Mouse (Mus musculus) c-Kit-negative CD71-positive TER-119-positive erythroid progenitor cells, embryonic 14.5 days (primary cell): ENCODE data around the gene Fto.

Experiments used
- DNase-seq: peaks from one replicate; pipeline ENCODE4 v3.0.0-alpha.2; 2013; ENCODE audit warnings: low read depth, low spot score

Gene Fto

GRCm38 (mm10) chr8:91324271-91324670 is 10.9 kb downstream of the Fto start:
- DNase-seq: no peak

DNA sequence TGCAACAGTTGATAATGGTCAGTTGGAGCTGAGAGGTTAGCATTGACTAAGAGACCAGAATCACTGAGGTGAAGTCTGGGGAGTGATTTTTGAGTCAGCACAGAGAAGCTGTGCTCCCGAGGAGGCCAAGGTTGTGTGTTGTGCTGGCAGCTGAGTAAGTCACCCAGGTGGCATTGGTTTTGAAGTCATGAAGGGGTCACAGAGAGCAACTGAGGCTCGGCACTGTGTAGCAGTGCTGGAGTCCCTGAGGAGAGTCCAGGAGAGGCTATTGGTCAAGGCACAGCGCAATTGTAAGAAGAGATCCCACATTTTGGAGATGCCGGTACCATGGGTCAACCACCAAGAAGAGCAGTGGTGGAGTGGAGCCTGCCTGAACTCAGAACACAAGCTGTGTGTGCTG is 11.6 kb downstream of the Fto start:
- no peak for DNase-seq

GRCm38 (mm10) chr8:91326018-91326417 is 12.7 kb downstream of the Fto start:
- DNase-seq: no peak

DNA sequence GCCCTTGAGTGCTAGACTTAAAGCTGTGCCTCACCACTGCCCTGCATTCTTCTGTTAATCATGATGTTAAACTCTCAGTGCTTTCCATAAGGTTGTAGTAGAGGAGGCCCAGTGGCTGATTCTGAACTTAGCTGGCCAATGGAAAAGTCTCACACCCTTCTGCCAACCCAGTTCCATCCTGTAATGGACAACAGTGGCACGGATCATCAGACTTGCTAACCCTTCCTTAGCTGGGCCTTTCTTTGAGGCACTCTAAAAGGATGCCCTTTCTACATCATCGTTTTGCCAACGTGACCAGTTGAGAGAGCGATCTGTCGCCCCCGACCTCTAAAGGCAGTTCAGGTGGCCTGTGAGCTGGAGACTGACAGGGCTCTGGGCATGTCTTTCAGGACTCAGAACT is 13.6 kb downstream of the Fto start:
- no peak for DNase-seq

- no peak for DNase-seq
These were observed 14.3 kb downstream of the Fto start for GRCm38 (mm10) chr8:91327471-91328205.

DNA sequence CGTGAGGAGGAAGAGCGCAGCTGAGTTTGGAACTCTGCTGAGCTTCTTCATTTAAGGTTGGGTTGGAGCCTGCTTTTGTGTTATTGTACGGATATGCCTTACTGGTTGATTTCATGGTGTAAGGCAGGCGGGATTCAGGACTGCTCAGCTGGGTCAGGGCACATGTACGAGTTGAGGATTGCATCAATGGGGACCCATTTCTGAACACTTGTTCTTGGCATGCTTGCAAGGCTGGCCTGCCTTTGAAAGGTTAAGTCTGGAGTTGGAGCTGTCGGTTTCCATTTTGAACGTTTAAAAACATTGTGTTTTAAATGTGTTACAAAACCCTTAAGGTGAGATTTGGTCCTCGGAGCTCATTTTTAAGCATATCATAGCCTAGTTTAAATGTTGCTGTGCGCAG is 15.7 kb downstream of the Fto start:
- no peak for DNase-seq

DNA sequence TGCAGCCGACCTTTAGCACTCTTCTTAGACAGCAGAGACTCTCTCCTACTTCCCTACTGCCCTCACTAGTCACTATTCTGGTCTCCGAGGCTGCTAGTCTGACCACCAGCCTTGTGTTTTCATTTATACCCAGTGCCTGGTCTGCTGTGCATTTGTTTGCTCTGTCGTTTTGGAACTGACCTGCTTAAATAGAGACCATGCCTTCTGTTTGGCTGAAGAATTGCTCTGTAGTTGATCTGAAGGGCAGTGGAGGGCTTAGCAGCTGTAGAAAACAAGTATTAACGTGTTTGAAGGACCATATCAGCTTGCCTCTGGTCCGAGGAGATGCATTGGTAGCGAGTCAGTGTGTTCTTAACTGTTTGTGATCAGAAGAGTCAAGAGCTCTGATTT is 16.1 kb downstream of the Fto start:
- no peak for DNase-seq

- DNase-seq: no peak
These were observed 25.2 kb downstream of the Fto start for GRCm38 (mm10) chr8:91338389-91339154.

DNA sequence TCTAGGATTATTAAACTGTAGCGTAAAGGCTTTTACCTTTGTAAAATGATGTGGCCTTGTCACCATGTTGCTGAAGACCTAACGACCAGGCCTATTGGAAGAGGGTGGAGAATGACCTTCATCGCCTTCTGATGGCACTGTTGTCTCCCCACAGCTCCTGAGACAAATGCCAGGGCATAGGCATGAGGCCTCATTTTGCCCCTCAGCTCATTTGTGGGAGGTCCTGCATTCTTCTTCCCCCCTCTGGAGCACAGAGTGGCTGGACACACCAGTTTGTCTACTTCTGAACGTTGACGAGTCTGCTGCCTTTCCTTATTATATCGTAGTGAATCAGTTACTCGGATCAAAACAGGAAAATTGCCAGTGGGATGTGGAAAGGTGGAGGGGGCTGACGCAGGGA is 26.3 kb downstream of the Fto start:
- DNase-seq: no peak

- no peak for DNase-seq
These were observed 27.4 kb downstream of the Fto start for GRCm38 (mm10) chr8:91340746-91341145.

GRCm38 (mm10) chr8:91342196-91342595 is 28.9 kb downstream of the Fto start:
- no peak for DNase-seq

- DNase-seq: no peak
These were observed 29.5 kb downstream of the Fto start for GRCm38 (mm10) chr8:91342798-91343197.

GRCm38 (mm10) chr8:91344659-91345058 is 31.3 kb downstream of the Fto start:
- no peak for DNase-seq

- DNase-seq: no peak
These were observed 33.8 kb downstream of the Fto start for GRCm38 (mm10) chr8:91347146-91347545.

- DNase-seq: no peak
These were observed 34.3 kb downstream of the Fto start for GRCm38 (mm10) chr8:91347595-91347994.

DNA sequence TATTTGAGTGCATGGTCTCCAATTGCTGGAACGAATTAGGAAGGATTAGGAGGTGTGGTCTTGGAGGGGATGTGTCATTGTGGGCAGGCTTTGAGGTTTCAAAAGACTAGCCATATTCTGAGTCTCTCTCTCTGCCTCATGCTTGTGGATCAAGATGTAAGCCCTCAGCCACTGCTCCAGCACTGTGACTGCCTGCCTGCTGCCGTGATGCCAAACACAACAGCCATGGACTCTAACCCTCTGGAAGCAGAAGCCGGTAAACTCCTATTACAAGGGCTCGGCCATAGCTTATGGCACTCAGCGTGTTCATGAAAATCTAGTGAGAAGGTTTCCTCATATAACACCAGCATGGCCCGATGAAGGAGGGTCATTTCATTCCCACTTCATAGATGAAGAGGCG is 36.5 kb downstream of the Fto start:
- DNase-seq: no peak

DNA sequence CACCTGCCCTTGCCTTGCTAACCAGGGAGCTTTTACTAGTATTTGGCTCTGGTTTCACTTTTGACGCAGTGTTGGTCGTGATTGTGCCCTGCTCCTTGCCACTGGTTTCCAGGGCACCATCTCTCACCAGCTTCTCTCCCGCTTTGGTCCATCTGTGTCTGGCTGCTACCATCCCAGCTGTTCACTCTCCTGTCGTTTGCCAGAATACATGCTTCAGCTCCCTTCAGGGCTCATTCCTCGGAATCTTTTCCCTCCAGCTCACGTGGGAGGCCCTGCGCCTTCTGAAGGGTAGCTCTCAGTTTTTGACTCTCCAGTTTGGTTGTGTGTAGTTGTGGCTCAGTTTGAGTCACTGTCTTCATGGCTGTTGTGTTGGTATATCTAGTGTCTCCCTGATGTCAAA is 37.3 kb downstream of the Fto start:
- DNase-seq: no peak

- no peak for DNase-seq
These were observed 39.3 kb downstream of the Fto start for GRCm38 (mm10) chr8:91352598-91352997.

DNA sequence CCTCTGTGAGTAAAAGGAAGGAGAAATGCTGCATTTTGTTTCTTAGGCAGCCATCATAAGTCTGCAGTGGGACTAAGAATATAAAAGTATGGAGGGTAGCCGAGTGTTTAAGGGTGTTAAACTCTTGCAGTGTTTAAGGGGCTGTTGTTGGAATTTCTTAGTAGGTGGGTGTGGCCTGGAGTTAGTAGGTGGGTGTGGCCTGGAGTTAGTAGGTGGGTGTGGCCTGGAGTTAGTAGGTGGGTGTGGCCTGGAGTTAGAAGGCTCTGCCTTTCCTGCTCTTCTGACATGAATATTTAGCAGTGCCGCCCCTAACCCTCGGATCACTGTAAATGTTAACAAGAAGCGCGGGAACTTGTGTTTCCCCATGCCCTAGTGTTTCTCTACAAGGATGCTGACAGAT is 39.7 kb downstream of the Fto start:
- no peak for DNase-seq

DNA sequence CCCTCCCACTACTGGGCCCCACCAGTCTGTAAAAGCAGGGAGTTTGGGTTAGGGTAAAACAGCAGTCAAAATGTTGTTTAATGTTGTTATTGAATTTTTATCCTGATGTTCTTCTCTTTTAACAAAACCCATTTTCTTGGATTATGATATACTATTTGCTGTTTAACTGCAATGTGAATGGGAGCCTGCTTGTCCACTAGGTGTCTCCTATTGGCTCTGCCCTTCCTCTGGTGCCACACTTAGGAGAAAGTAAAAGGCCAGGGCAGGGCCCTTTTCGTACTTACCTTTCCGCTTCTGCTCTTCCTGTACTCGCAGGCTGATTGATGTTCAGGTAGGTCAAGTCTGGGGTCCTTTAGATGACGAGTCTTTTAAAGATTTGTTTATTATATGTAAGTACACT is 40.6 kb downstream of the Fto start:
- DNase-seq: no peak

DNA sequence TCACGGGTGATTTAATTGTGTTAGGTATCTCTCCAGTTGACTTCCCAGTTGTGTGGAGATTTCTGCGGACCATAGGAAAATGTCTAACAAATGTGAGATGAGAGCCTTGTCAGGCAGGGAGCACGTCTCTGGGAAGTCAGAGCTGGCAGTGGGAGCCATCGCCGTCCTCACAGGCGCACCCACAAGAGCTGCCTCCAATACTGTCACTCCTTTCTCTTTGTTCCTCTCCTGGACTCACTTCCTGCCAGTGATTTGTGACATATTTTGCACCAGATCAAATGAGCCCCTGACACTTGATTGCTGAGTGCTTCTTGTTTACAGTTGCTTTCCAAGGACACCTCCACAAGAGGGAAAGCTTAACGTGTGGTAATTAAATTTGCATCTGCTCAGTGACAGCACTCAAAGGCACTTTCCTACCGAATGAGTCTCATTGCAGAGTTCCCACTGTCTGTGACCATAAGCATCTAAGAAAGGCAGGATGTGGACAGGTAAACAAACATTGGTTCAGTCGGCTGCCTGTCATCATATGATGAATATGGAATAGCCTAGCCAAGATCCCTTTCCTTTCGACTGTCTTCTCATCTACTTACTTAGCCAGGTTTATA is 42.1 kb downstream of the Fto start:
- DNase-seq: no peak

DNA sequence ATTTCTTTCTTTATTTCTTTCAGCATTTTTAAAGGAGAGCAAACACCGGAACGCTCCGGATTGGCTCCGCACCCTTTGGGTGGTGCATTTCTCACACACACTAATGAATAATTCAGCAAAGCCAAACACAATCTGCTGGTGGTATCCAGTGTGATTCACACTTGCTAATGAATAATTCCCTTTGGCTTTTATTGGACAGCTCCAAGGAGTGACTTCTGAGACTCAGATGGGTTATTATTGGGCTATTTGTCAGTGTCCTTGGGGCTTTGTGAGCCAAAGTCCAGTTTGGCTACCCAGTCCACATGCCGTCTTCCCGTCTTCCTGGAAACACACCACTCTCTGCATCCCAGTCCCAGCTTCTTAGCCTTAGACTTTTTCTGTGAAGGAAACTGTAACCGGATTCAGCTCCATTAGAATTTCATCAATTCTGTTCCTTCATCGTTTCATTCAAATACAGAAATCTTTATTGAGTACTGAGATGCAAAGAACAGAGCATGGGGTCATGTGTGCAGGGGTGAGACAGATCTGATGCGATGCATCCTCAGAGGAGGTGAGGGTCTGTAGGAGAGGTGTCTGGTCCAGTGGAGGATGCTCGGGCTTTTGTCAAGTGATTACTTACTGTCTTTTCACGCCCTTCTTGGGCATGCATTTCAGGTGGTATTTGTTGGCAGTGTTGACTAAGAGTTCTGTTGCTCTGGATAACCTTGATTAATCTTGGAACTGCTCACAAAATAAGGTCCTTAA is 42.8 kb downstream of the Fto start:
- DNase-seq: no peak
